ENCODE assay signal across 8 mouse cellular contexts in the genomic region with DNA sequence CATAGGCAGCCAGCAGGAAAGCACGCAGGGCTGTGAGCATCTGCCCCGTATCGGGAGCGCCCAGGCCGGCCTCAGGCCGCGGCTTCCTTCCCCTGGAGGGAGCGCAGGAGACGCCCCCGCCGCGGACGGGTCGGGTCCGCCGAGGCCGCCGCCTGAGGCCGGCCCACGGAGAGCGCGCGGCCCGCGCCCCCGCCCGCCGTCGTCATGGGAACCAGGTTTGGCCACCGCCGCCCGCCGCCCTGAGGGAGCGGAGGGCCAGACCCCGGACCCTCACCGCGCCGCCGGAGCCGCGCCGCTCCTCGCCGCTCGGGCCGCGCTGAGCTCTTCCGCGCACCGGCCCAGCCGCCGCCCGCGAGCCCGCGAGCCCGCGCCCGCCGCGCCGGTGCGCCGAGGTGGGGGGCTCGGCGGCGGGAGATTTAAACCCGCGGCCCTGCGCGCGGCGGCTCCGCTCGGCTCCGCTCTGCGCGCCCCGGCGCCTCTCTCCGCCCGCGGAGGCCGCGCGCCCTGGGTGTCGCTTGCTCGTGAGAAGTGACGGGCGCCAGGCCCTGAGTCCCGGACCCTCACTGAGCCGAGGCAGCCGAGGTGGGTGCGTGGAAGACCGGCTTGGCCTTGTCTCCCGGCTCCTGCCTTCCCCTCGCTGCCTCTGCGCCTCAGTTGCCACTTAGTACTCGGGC. TPM values are rescaled to one million over a fixed set of nuclear protein-coding genes. Genes with fewer than 3 reads are reported as not detected.
A peak's percentile ranks its signal among the peaks of the same experiment; 100 is the strongest.
DNase-seq lines count a peak whose midpoint lies in the region; ATAC-seq and TF ChIP-seq lines count a peak whose summit lies in the region.

A gene (minus strand): TSS at position 389 of the 674 bp plus-strand sequence.

- 0 out of 2 replicates have a peak, but pooled peaks cover 4% of the 10 kb centered on the region for H3K4me1 ChIP-seq in embryonic facial prominence, embryonic 10.5 days
- H3K4me1 ChIP-seq in kidney, adult 2 months (ENCODE audit: control insufficient read depth, insufficient read depth, low read length), result peaks cover 2% of the 10 kb centered on the region; the same call in 1 of the 2 replicates
- peaks cover 2% of the 10 kb centered on the region; the same call in 1 of the 2 replicates for H3K4me1 ChIP-seq in limb, embryonic 15.5 days
- H3K4me1 ChIP-seq in midbrain, embryonic 16.5 days (ENCODE audit: control insufficient read depth, insufficient read depth, low read length), result no peaks in the 10 kb centered on the region; the same call in 1 of the 2 replicates
- no peaks in the 10 kb centered on the region for H3K4me1 ChIP-seq in stomach, embryonic 14.5 days (ENCODE audit: control insufficient read depth, insufficient read depth, low read length)

- under 1% methylated on average over 99 of the region's 99 CpGs for WGBS in embryonic facial prominence, embryonic 10.5 days
- WGBS in kidney, adult 2 months, result 1% methylated on average over 93 of the region's 99 CpGs
- WGBS in limb, embryonic 15.5 days, result under 1% methylated on average over 74 of the region's 99 CpGs
- WGBS in midbrain, embryonic 16.5 days, result under 1% methylated on average over 57 of the region's 99 CpGs
- WGBS in stomach, embryonic 14.5 days, result under 1% methylated on average over 77 of the region's 99 CpGs

- peak within 1 kb of the TSS; percentile 98 for H3K4me2 ChIP-seq in limb, embryonic 15.5 days
- H3K4me2 ChIP-seq in midbrain, embryonic 16.5 days (ENCODE audit: low read length), result peak within 1 kb of the TSS; percentile 87
- H3K4me2 ChIP-seq in stomach, embryonic 14.5 days (replicated peaks; ENCODE audit: low read depth, low read length), result peak within 1 kb of the TSS; percentile 95

- ATAC-seq in limb, embryonic 15.5 days (ENCODE audit: insufficient number of reproducible peaks, low FRiP score, low TSS enrichment, low read depth), result peak; percentile 67
- peak; percentile 94 for ATAC-seq in midbrain, embryonic 16.5 days
- ATAC-seq in stomach, embryonic 14.5 days (ENCODE audit: insufficient number of reproducible peaks, insufficient read depth, low FRiP score, low read depth), result peak; percentile 80

- H3K4me3 ChIP-seq in embryonic facial prominence, embryonic 10.5 days, result peak within 1 kb of the TSS; percentile 75
- H3K4me3 ChIP-seq in kidney, adult 2 months (ENCODE audit: insufficient read depth, low read depth, low read length), result peak within 1 kb of the TSS; percentile 50
- peak within 1 kb of the TSS; percentile 75 for H3K4me3 ChIP-seq in limb, embryonic 15.5 days
- H3K4me3 ChIP-seq in midbrain, embryonic 16.5 days (ENCODE audit: low read depth, low read length), result peak within 1 kb of the TSS; percentile 86
- H3K4me3 ChIP-seq in stomach, embryonic 14.5 days (ENCODE audit: low read depth, low read length), result peak within 1 kb of the TSS; percentile 61

- H3K9ac ChIP-seq in limb, embryonic 15.5 days, result peak within 1 kb of the TSS; percentile 65
- peak within 1 kb of the TSS; percentile 89 for H3K9ac ChIP-seq in midbrain, embryonic 16.5 days (ENCODE audit: low read depth, low read length)
- H3K9ac ChIP-seq in stomach, embryonic 14.5 days (replicated peaks; ENCODE audit: low read depth, low read length), result peak within 1 kb of the TSS; percentile 42

- TF ChIP-seq POLR2A in kidney, adult 2 months (IDR thresholded peaks at IDR 0.05; ENCODE audit: low read depth, low read length), result no peak

- DNase-seq in urinary bladder, adult 18-20 months (ENCODE audit: low spot score in 2 of 2), result peak; percentile 20 to 41
- no peak for DNase-seq in urinary bladder, postnatal 10 days (ENCODE audit: low spot score)
- DNase-seq in embryonic facial prominence, embryonic 10.5 days (ENCODE audit: low spot score), result peak; percentile 74
- DNase-seq in heart, adult 8-10 months (ENCODE audit: low spot score), result peak; percentile 13
- DNase-seq in kidney, adult 2 months, result peak; percentile 47

- H3K36me3 ChIP-seq in embryonic facial prominence, embryonic 10.5 days (replicated peaks), result no peaks in the 10 kb centered on the region
- no peaks in the 10 kb centered on the region for H3K36me3 ChIP-seq in kidney, adult 2 months (ENCODE audit: control insufficient read depth, insufficient read depth, low read length)
- H3K36me3 ChIP-seq in limb, embryonic 15.5 days, result no peaks in the 10 kb centered on the region
- H3K36me3 ChIP-seq in midbrain, embryonic 16.5 days (ENCODE audit: control insufficient read depth, insufficient read depth, low read length), result no peaks in the 10 kb centered on the region
- H3K36me3 ChIP-seq in stomach, embryonic 14.5 days (ENCODE audit: control insufficient read depth, insufficient read depth, low read length), result no peaks in the 10 kb centered on the region

- peaks cover 33% of the 10 kb centered on the region for H3K27me3 ChIP-seq in embryonic facial prominence, embryonic 10.5 days (replicated peaks; ENCODE audit: low read depth, poor library complexity, severe bottlenecking)
- H3K27me3 ChIP-seq in kidney, adult 2 months (replicated peaks; ENCODE audit: control insufficient read depth, insufficient read depth, low read length), result peaks cover 6% of the 10 kb centered on the region; the same call in 1 of the 2 replicates
- peaks cover 17% of the 10 kb centered on the region for H3K27me3 ChIP-seq in limb, embryonic 15.5 days
- peaks cover 3% of the 10 kb centered on the region; the same call in 1 of the 2 replicates for H3K27me3 ChIP-seq in midbrain, embryonic 16.5 days (ENCODE audit: control insufficient read depth, insufficient read depth, low read depth, low read length)
- H3K27me3 ChIP-seq in stomach, embryonic 14.5 days (ENCODE audit: control insufficient read depth, insufficient read depth, low read length), result 0 out of 2 replicates have a peak, but pooled peaks cover 4% of the 10 kb centered on the region

- peak within 1 kb of the TSS; percentile 77 for H3K27ac ChIP-seq in embryonic facial prominence, embryonic 10.5 days (replicated peaks)
- no peak within 1 kb of the TSS for H3K27ac ChIP-seq in kidney, adult 2 months (ENCODE audit: insufficient read depth, low read depth, low read length)
- H3K27ac ChIP-seq in limb, embryonic 15.5 days, result no peak within 1 kb of the TSS
- peak within 1 kb of the TSS; percentile 90 for H3K27ac ChIP-seq in midbrain, embryonic 16.5 days (ENCODE audit: low read length)
- no peak within 1 kb of the TSS for H3K27ac ChIP-seq in stomach, embryonic 14.5 days (ENCODE audit: low read length)

- TF ChIP-seq CTCF in kidney, adult 2 months (conservative IDR thresholded peaks at IDR 0.05; ENCODE audit: insufficient read depth, insufficient read length, low read depth, low read length), result no peak

- H3K9me3 ChIP-seq in embryonic facial prominence, embryonic 10.5 days, result peaks cover 5% of the 10 kb centered on the region; the same call in 1 of the 2 replicates
- no peaks in the 10 kb centered on the region for H3K9me3 ChIP-seq in limb, embryonic 15.5 days
- no peaks in the 10 kb centered on the region for H3K9me3 ChIP-seq in midbrain, embryonic 16.5 days (replicated peaks; ENCODE audit: control insufficient read depth, low read length, poor library complexity, severe bottlenecking)
- H3K9me3 ChIP-seq in stomach, embryonic 14.5 days (ENCODE audit: control insufficient read depth, low read depth, low read length), result no peaks in the 10 kb centered on the region

RNA-seq across cellular contexts. Expression of the gene that starts here (rescaled TPM):
- polyA plus RNA-seq in embryonic facial prominence, embryonic 10.5 days (2016; fragmentation: Nextera tagmentation; extraction: Ambion mirVana), result 0.77 and 0.88 TPM in 2 replicates
- under 1 TPM; 0.23 to 0.78 (median 0.53) TPM for total RNA-seq in heart, adult 8-10 months (2022)
- 0.08 TPM in 1 of 2 replicates, not detected in the other for polyA plus RNA-seq in kidney, adult 2 months (2012; rRNA removed)
- polyA plus RNA-seq in limb, embryonic 15.5 days (2015; fragmentation: Nextera tagmentation; extraction: Ambion mirVana), result 0.84 and 1.0 TPM in 2 replicates
- polyA plus RNA-seq in midbrain, embryonic 16.5 days (2015; fragmentation: Nextera tagmentation; extraction: Ambion mirVana), result 51.8 and 53.7 TPM in 2 replicates
- polyA plus RNA-seq in stomach, embryonic 14.5 days (2014; fragmentation: Nextera tagmentation; extraction: Ambion mirVana), result 0.87 and 1.4 TPM in 2 replicates

Comparison
In these comparisons a context has a peak if more than half of its experiments do, and no peak if none do; other contexts are left out.
1. RNA of the gene that starts here (polyA plus RNA-seq): 51.8 to 53.7 TPM in midbrain, embryonic 16.5 days; 0.87 to 1.4 TPM in stomach, embryonic 14.5 days, 0.84 to 1.0 TPM in limb, embryonic 15.5 days, 0.77 to 0.88 TPM in embryonic facial prominence, embryonic 10.5 days and 0.08 TPM in kidney, adult 2 months; every median in the first group is over 10 times any median in the second.
2. Peak in DNase-seq, H3K4me3 ChIP-seq and H3K27ac ChIP-seq in embryonic facial prominence, embryonic 10.5 days; RNA of the gene not detected or under 1 TPM.
3. Peak in DNase-seq in heart, adult 8-10 months; RNA of the gene not detected or under 1 TPM.
4. Peak in DNase-seq and H3K4me3 ChIP-seq in kidney, adult 2 months; RNA of the gene not detected or under 1 TPM.
5. Peak in every context shown above with its lines, with median percentiles within 50 percentile points of each other: H3K4me3 ChIP-seq, ATAC-seq, H3K4me2 ChIP-seq and H3K9ac ChIP-seq.